Mouse (Mus musculus): Measurements from ENCODE around the gene Gm44503. TPM values are rescaled to one million over a fixed set of nuclear protein-coding genes. Genes with fewer than 3 reads are reported as not detected.
A peak's percentile ranks its signal among the peaks of the same experiment; 100 is the strongest.

The Gm44503 gene
- total and polyA plus RNA-seq, 3 experiments = 0.04 TPM; not detected in 2

- no peak for DNase-seq (ENCODE audit: low spot score)
- no peak for ATAC-seq (ENCODE audit: extremely low read depth, insufficient number of reproducible peaks, low FRiP score, poor library complexity, severe bottlenecking)
- peaks cover 9% of the 10 kb centered on the region for H3K27me3 ChIP-seq (ENCODE audit: insufficient read depth, low read length)
These were observed 33.4 kb upstream of the Gm44503 start, which contains the start of gene Pygo1 for GRCm38 (mm10) chr9:72925021-72925934. Pygo1 (plus strand) TSS chr9:72925645.

GRCm38 (mm10) chr9:72925935-72926258 is 32.8 kb upstream of the Gm44503 start:
- Histone ChIP-seq H3K4me3 (ENCODE audit: low read depth, low read length) (no peak overlapping the region), H3K36me3 (replicated peaks) (no peaks in the 10 kb centered on the region), H3K9me3 (replicated peaks) (peaks cover 5% of the 10 kb centered on the region), H3K4me1 (ENCODE audit: insufficient read depth, low read depth, low read length) (no peaks in the 10 kb centered on the region), H3K27me3 (ENCODE audit: insufficient read depth, low read length) (peaks cover 12% of the 10 kb centered on the region)
- TF ChIP-seq GATA1 (IDR thresholded peaks at IDR 0.05; ENCODE audit: borderline replicate concordance, low read length) (no peak), CTCF (IDR thresholded peaks at IDR 0.05; ENCODE audit: low read depth, low read length) (no peak), GATA2 (IDR thresholded peaks at IDR 0.05; ENCODE audit: borderline replicate concordance, low read depth, low read length) (no peak), POLR2AphosphoS5 (IDR thresholded peaks at IDR 0.05; ENCODE audit: insufficient replicate concordance, low read depth, low read length) (no peak), TAL1 (conservative IDR thresholded peaks at IDR 0.05; ENCODE audit: low read depth, low read length) (no peak)
- no peak for DNase-seq (ENCODE audit: low spot score)
- ATAC-seq (ENCODE audit: extremely low read depth, insufficient number of reproducible peaks, low FRiP score, poor library complexity, severe bottlenecking) = no peak

More at GRCm38 (mm10) chr9:72925021-72925934, 33.4 kb upstream of the Gm44503 start, which contains the start of gene Pygo1:
- no peaks in the 10 kb centered on the region for H3K36me3 ChIP-seq (replicated peaks)
- TF ChIP-seq GATA1 (IDR thresholded peaks at IDR 0.05; ENCODE audit: borderline replicate concordance, low read length) = no peak
- H3K4me3 ChIP-seq (ENCODE audit: low read depth, low read length) = no peak within 1 kb of the TSS
- peaks cover 5% of the 10 kb centered on the region for H3K9me3 ChIP-seq (replicated peaks)
- no peaks in the 10 kb centered on the region for H3K4me1 ChIP-seq (ENCODE audit: insufficient read depth, low read depth, low read length)

GRCm38 (mm10) chr9:72931166-72931790 is 27.4 kb upstream of the Gm44503 start:
- Histone ChIP-seq H3K27me3 (ENCODE audit: insufficient read depth, low read length) (peaks cover 6% of the 10 kb centered on the region; the same call in 1 of the 2 replicates), H3K36me3 (replicated peaks) (no peaks in the 10 kb centered on the region), H3K9me3 (replicated peaks) (no peaks in the 10 kb centered on the region), H3K4me3 (ENCODE audit: low read depth, low read length) (no peak overlapping the region), H3K4me1 (ENCODE audit: insufficient read depth, low read depth, low read length) (no peaks in the 10 kb centered on the region)
- TF ChIP-seq POLR2AphosphoS5 (IDR thresholded peaks at IDR 0.05; ENCODE audit: insufficient replicate concordance, low read depth, low read length) = no peak
- DNase-seq (ENCODE audit: low spot score) (no peak), ATAC-seq (ENCODE audit: extremely low read depth, insufficient number of reproducible peaks, low FRiP score, poor library complexity, severe bottlenecking) (no peak)

DNA sequence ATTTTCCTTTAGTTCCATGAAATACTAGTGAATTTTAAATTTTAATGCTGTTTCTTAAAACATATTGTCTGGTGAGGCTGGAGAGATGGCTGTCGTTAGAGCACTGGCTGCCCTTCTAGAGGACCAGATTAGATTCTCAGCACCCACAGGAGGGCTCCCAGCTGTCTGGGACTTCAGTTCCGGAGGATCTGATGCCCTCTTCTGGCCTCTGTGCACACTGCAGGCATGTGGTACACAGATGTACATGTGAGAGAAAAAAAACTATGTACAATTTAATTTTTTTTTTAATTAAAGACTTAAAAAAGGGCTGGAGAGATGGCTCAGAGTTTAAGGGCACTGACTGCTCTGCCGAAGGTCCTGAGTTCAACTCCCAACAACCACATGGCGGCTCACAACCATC is 23.3 kb upstream of the Gm44503 start:
- TF ChIP-seq TAL1 (conservative IDR thresholded peaks at IDR 0.05; ENCODE audit: low read depth, low read length) = no peak
- TF ChIP-seq GATA2 (IDR thresholded peaks at IDR 0.05; ENCODE audit: borderline replicate concordance, low read depth, low read length) = no peak
- no peak for TF ChIP-seq GATA1 (IDR thresholded peaks at IDR 0.05; ENCODE audit: borderline replicate concordance, low read length)
- no peak for TF ChIP-seq CTCF (IDR thresholded peaks at IDR 0.05; ENCODE audit: low read depth, low read length)
- no peak for TF ChIP-seq POLR2AphosphoS5 (IDR thresholded peaks at IDR 0.05; ENCODE audit: insufficient replicate concordance, low read depth, low read length)
- no peaks in the 10 kb centered on the region for H3K36me3 ChIP-seq (replicated peaks)
- H3K27me3 ChIP-seq (ENCODE audit: insufficient read depth, low read length) = peaks cover 12% of the 10 kb centered on the region; the same call in 1 of the 2 replicates
- H3K4me3 ChIP-seq (ENCODE audit: low read depth, low read length) = no peak overlapping the region
- no peaks in the 10 kb centered on the region for H3K4me1 ChIP-seq (ENCODE audit: insufficient read depth, low read depth, low read length)
- ATAC-seq (ENCODE audit: extremely low read depth, insufficient number of reproducible peaks, low FRiP score, poor library complexity, severe bottlenecking) (no peak), DNase-seq (ENCODE audit: low spot score) (no peak)
- no peaks in the 10 kb centered on the region for H3K9me3 ChIP-seq (replicated peaks)

- no peak for DNase-seq (ENCODE audit: low spot score)
- no peak for ATAC-seq (ENCODE audit: extremely low read depth, insufficient number of reproducible peaks, low FRiP score, poor library complexity, severe bottlenecking)
- no peaks in the 10 kb centered on the region for H3K9me3 ChIP-seq (replicated peaks)
- H3K27me3 ChIP-seq (ENCODE audit: insufficient read depth, low read length) = peaks cover 6% of the 10 kb centered on the region; the same call in 1 of the 2 replicates
- TF ChIP-seq TAL1 (conservative IDR thresholded peaks at IDR 0.05; ENCODE audit: low read depth, low read length) (no peak), GATA2 (IDR thresholded peaks at IDR 0.05; ENCODE audit: borderline replicate concordance, low read depth, low read length) (no peak), CTCF (IDR thresholded peaks at IDR 0.05; ENCODE audit: low read depth, low read length) (no peak), GATA1 (IDR thresholded peaks at IDR 0.05; ENCODE audit: borderline replicate concordance, low read length) (no peak), POLR2AphosphoS5 (IDR thresholded peaks at IDR 0.05; ENCODE audit: insufficient replicate concordance, low read depth, low read length) (no peak)
- no peaks in the 10 kb centered on the region for H3K4me1 ChIP-seq (ENCODE audit: insufficient read depth, low read depth, low read length)
- H3K36me3 ChIP-seq (replicated peaks) = no peaks in the 10 kb centered on the region
- no peak overlapping the region for H3K4me3 ChIP-seq (ENCODE audit: low read depth, low read length)
These were observed 22.4 kb upstream of the Gm44503 start for GRCm38 (mm10) chr9:72936301-72936700.

GRCm38 (mm10) chr9:72943424-72943823 is 15.2 kb upstream of the Gm44503 start:
- TF ChIP-seq POLR2AphosphoS5 (IDR thresholded peaks at IDR 0.05; ENCODE audit: insufficient replicate concordance, low read depth, low read length) = no peak
- no peak for TF ChIP-seq TAL1 (conservative IDR thresholded peaks at IDR 0.05; ENCODE audit: low read depth, low read length)
- TF ChIP-seq GATA2 (IDR thresholded peaks at IDR 0.05; ENCODE audit: borderline replicate concordance, low read depth, low read length) = no peak
- TF ChIP-seq CTCF (IDR thresholded peaks at IDR 0.05; ENCODE audit: low read depth, low read length) = 0 out of 2 replicates have a peak, but pooled peaks have one; percentile 22
- TF ChIP-seq GATA1 (IDR thresholded peaks at IDR 0.05; ENCODE audit: borderline replicate concordance, low read length) = no peak
- no peaks in the 10 kb centered on the region for H3K36me3 ChIP-seq (replicated peaks)
- peaks cover 13% of the 10 kb centered on the region for H3K27me3 ChIP-seq (ENCODE audit: insufficient read depth, low read length)
- H3K4me1 ChIP-seq (ENCODE audit: insufficient read depth, low read depth, low read length) = no peaks in the 10 kb centered on the region
- H3K4me3 ChIP-seq (ENCODE audit: low read depth, low read length) = no peak overlapping the region
- H3K9me3 ChIP-seq (replicated peaks) = peaks cover 4% of the 10 kb centered on the region; the same call in 1 of the 2 replicates
- DNase-seq (ENCODE audit: low spot score) (no peak), ATAC-seq (ENCODE audit: extremely low read depth, insufficient number of reproducible peaks, low FRiP score, poor library complexity, severe bottlenecking) (no peak)

All from G1E (cell line).